Comparison of ENCODE assay signal across 9 mouse cellular contexts in the genomic region with DNA sequence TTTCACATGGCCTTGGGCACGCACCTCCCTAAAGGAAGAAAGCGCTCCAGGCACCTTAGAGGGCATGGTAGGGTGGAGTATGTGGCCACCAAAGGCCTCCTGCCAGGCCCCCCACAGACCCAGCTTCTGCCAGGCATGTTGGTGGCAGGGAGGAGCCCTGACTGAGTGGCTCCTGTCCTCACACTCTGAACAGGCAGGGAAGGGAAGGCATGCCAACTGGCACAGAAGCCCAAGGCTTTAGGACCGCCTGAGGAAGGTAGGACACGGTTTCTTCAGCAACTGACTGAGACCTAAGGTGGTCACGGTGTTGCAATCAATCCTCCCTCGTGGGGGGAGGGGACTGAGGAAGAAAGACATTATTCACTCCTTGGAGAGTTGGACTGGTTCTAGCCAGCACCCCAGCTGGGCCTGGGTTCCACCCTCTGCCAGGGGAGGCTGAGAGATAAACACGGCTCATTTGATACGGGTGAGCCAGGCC. TPM values are rescaled to one million over a fixed set of nuclear protein-coding genes. Genes with fewer than 3 reads are reported as not detected.
DNase-seq lines count a peak whose midpoint lies in the region; ATAC-seq lines count a peak whose summit lies in the region.
"Had no signal": no experiment of that assay in that cellular context is flagged by ENCODE, and none has a peak within 500 bp of the region (broad histone marks: within the 10 kb centered on the region; RNA-seq: fewer than 3 reads in every experiment).

No protein-coding gene starts in this region.

- DNase-seq in left cerebral cortex, postnatal 4 days: peak; percentile 60
- DNase-seq in left cerebral cortex, postnatal 10 days (ENCODE audit: extremely low spot score in 1 of 2, low spot score in 2 of 2): no peak
- peak; percentile 55 to 57 for DNase-seq in adrenal gland, postnatal 36 days
- DNase-seq in gastrocnemius, postnatal 14 days: peak; percentile 47
- DNase-seq in lung, postnatal 36 days: peak; percentile 62
- no peak for DNase-seq in layer of hippocampus, postnatal 14 days (ENCODE audit: low spot score in 2 of 2)
- DNase-seq in spleen, postnatal 36 days (ENCODE audit: low spot score in 2 of 2): no peak
- DNase-seq: midbrain, embryonic 14.5 days had no signal

- intact Hi-C loops in left cerebral cortex, postnatal 4 days (cut with DNase I): no loop called here
- intact Hi-C loops in left cerebral cortex, postnatal 10 days (cut with DNase I): no loop called here
- intact Hi-C loops in gastrocnemius, postnatal 14 days (cut with DNase I; ENCODE audit: low total_unique reads): no loop called here

- ATAC-seq in activated CD4-positive, CD25-positive, alpha-beta regulatory T cell, adult 4 months: no peak

RNA-seq across cellular contexts. Expression of a gene that starts 8.2 kb away (rescaled TPM):
- total RNA-seq in left cerebral cortex, postnatal 4 days (2021): not detected
- total RNA-seq in left cerebral cortex, postnatal 10 days (2021): under 1 TPM in 1 of 2 experiments, not detected in 1; 0.62 TPM
- not detected for total RNA-seq in adrenal gland, postnatal 36 days (2021)
- 1 to 10 TPM; 1.5 to 3.0 TPM for total RNA-seq in gastrocnemius, postnatal 14 days (2021)
- total RNA-seq in layer of hippocampus, postnatal 14 days (2021): under 1 TPM in 1 of 2 experiments, not detected in 1; 0.29 TPM
- not detected for polyA plus RNA-seq in activated CD4-positive, CD25-positive, alpha-beta regulatory T cell, adult 4 months (2017; shearing (Covaris generic))
- polyA plus RNA-seq: midbrain, embryonic 14.5 days had no signal

RNA-seq across cellular contexts. Expression of a gene that starts 33.9 kb away (rescaled TPM):
- total RNA-seq in left cerebral cortex, postnatal 4 days (2021): 10 to 100 TPM; 25.4 to 27.1 TPM
- 10 to 100 TPM; 38.3 to 39.4 TPM for total RNA-seq in left cerebral cortex, postnatal 10 days (2021)
- 10 to 100 TPM; 14.2 to 21.6 TPM for total RNA-seq in adrenal gland, postnatal 36 days (2021)
- total RNA-seq in gastrocnemius, postnatal 14 days (2021): 1 to 10 TPM; 6.4 to 7.4 TPM
- total RNA-seq in layer of hippocampus, postnatal 14 days (2021): 10 to 100 TPM; 20.9 to 22.6 TPM
- polyA plus RNA-seq in activated CD4-positive, CD25-positive, alpha-beta regulatory T cell, adult 4 months (2017; shearing (Covaris generic)): 1 to 10 TPM; 6.0 to 6.6 TPM

Comparison
In these comparisons a context has a peak if more than half of its experiments do, and no peak if none do; other contexts are left out.
1. DNase-seq: peak in left cerebral cortex, postnatal 4 days (single experiment), adrenal gland, postnatal 36 days (2 of 2), gastrocnemius, postnatal 14 days (single experiment) and lung, postnatal 36 days (single experiment); none in left cerebral cortex, postnatal 10 days (0 of 2), layer of hippocampus, postnatal 14 days (0 of 2) and spleen, postnatal 36 days (0 of 2).